Mouse (Mus musculus): ENCODE results near the gene Pus7. TPM values are rescaled to one million over a fixed set of nuclear protein-coding genes. Genes with fewer than 3 reads are reported as not detected.

Gene Pus7
- polyA plus RNA-seq, 1 experiment: not detected

- no peak overlapping the region for H3K27ac ChIP-seq (ENCODE audit: insufficient read depth, low read depth, low read length)
- WGBS: 98% methylated on average over 1 of the region's 1 CpGs
- H3K4me3 ChIP-seq (ENCODE audit: insufficient read depth, low read depth, low read length): no peak overlapping the region
- H3K4me1 ChIP-seq (ENCODE audit: control insufficient read depth, insufficient read depth, low read length): no peaks in the 10 kb centered on the region
- TF ChIP-seq POLR2A (IDR thresholded peaks at IDR 0.05; ENCODE audit: insufficient read depth, low read depth, low read length) (no peak), CTCF (IDR thresholded peaks at IDR 0.05; ENCODE audit: insufficient read depth, low read depth, low read length) (no peak)
Measured at GRCm38 (mm10) chr5:23697457-23697856, 86.1 kb downstream of the Pus7 start.

Other genes starting within 250 kb of the Pus7 start
- 166 TPM in 1 of 2 replicates, not detected in the other for gene Srpk2, start 99.1 kb downstream of the Pus7 start, polyA plus RNA-seq (2012; ENCODE audit: insufficient read depth, insufficient read length, low replicate concordance, missing spikeins)
- not detected in 2 replicates for gene Rint1, start 4.0 kb upstream of the Pus7 start, polyA plus RNA-seq (2012; ENCODE audit: insufficient read depth, insufficient read length, low replicate concordance, missing spikeins)
- not detected in 2 replicates for gene Tomm7, start 60.5 kb upstream of the Pus7 start, polyA plus RNA-seq (2012; ENCODE audit: insufficient read depth, insufficient read length, low replicate concordance, missing spikeins)
- gene Fam126a, start 247.0 kb upstream of the Pus7 start, polyA plus RNA-seq (2012; ENCODE audit: insufficient read depth, insufficient read length, low replicate concordance, missing spikeins): not detected in 2 replicates

Data from olfactory bulb, adult 2 months (tissue).